Mouse (Mus musculus) Muller cell, postnatal 12 days (primary cell): ENCODE results near the gene Galnt16.

Source experiments
- DNase-seq: peaks from one replicate; pipeline ENCODE4 v3.0.0-alpha.2; 2015; ENCODE audit errors: inconsistent ontology term

Gene Galnt16

DNA sequence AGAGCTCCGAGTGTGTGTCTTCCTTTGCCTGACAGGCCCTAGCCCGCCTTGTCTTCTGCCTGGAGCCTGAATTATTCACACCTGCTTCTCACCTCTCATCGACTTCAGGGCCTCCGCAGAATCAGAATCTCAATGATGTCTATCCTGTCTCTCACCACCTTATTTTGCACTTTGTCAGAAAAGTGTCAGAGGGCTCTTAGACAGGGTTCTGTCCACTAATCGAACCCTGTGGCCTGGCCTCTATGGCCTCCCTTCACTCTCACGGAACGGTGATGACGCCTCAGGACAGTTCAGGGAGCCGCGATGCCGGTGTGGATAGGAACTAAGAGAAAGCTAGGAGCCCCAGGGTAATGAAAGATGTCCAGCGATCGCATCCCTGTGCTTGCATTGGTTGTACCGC, at the start of gene Galnt16:
TSS of gene Galnt16 (plus strand) at position 301 of the 400 bp plus-strand sequence.
- DNase-seq, result no peak

DNA sequence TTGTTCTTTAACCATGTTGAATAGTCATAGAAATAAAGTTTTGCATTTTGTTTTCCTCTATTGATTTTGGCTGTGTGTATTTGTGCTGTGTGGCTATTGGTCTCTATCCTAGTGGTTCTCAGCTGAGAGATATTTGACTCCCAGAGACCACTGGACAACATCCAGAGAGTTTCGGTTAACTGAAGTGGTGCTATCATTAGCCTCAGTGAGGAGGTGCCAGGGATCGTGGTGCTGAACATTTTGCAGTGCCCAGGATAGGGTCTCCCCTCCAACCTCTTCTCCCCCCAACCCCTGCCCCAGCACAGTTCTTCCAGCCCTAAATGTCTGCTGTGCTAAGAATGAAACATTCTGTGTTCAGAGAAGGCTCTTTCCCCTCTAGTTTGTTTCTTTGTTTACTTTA, 47.9 kb upstream of the Galnt16 start:
- DNase-seq, result no peak

DNA sequence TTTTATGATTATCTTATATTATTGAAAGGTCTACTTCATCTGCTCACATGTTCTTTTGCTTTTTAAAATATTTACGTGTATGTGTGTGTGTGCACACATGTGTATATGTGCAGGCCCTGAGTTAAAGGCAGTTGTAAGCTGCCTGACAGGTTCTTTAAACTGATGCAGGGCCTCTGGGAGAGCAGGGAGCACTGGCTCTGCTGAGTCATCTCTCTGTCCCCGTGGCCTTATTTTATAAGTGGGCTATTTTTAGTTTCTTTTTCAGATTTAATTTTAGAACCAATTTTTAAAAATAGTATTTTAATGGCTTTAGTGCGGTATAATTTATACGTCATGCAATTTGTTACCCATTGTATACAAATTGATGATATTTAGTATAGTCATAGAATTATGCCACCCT, 46.2 kb upstream of the Galnt16 start:
- no peak for DNase-seq

DNA sequence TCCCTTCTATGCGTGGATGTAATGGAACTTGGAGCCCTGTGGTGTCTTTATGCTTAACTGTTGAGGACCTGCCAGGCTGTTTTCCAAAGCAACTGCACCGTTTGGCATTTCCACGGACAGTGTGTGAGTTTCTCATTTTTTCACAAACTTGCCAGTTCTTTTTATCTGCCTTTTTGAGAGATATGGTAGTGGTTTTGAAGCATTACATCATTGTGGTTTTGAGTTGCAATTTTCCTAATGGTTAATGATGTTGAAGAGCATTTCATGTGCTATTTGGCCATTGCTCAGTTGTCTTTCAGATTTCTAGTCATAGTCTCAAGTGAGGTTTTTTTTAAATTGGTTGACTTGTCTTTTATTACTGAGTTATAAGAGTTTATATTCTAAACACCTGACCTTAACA, 44.3 kb upstream of the Galnt16 start:
- DNase-seq, result no peak

DNA sequence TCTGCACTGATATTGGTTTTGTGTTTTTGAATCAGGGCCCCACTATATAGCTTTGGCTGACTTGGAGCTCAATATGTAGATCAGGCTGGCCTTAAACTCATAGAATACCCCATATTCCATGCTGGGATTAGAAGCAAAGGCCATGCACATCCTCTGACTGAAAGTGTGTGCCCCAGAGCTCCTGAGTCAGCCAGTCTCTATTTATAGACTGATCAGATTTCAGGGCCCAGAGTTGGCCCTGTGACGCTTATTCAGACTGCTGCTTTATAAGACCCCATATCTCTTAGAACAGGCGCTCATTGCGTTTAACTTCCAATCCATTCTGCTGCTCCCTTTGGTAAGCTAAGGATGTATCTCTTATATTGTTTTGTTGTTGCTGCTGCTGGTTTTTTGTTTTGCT, 38.1 kb upstream of the Galnt16 start:
- no peak for DNase-seq

DNA sequence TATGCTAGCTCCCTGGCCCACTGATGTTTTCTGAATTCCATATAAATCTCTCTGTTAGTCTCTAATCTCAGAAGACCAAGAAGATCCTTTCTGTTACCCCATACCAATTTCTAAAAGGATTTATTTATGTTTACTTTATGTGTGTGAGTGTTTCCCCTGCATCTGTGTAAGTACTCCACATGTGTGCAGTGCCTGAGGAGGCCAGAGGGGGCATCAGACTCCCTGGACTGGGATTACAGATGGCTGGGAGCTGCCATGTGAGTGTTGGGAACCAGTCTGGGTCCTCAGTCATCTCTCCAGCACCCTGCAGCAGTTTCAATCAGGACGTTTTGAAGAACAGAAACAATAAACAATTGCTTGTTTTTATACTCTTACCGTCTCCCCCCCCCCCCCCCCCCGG, 34.7 kb upstream of the Galnt16 start:
- no peak for DNase-seq

DNA sequence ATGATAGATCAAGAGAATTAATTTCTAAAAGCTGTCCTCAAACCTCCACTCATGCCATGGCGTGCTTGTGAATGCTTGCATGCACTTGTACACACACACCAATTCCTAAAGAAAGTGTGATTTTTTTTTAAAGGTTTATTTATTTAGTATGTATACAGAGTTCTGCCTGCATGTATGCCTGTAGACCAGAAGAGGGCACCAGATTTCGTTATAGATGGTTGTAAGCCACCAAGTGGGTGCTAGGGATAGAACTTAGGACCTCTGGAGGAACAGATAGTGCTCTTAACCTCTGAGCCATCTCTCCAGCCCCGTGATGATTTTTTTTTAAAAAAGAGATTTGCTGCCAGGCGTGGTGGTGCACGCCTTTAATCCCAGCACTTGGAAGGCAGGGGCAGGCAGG, 24.8 kb upstream of the Galnt16 start:
- no peak for DNase-seq

DNA sequence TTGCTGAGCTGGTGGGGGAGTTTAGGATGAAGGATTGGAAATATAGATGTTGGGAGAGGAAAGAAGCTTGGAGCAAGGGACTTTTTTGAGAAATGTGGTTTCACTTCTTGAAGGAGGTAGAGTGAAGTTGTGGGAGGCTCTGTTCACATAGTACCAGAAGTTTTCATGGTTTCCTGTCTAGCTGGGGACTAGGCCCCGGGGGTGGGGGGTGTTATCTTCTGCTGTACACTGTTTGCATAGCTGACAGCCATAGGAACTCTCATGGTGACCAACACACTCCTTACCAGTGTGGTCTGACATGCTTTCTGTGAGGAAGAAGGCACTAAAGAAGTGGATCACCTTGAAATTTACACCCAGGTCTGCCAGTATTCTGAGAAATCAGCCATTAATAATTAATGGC, 22.4 kb upstream of the Galnt16 start:
- no peak for DNase-seq

DNA sequence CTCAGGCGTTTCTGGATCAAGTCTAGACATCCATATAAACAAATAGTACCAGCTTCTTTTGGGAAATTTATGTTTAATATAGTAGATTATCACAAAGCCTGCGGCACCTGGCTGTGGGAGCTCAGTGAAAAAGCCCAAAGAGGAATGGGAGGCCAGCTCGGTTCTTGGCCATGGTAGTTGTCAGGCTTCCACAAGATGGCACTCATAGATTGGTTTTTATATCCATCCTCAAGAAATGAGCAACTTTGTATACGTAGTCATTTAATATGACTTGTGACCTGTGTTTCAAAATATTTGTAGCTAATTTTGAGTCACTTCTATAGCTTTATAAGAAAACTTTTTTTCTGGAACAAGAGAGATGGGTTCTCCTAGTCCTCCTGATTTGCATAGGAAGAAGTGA, 19.7 kb upstream of the Galnt16 start:
- peak; percentile 16 for DNase-seq

DNA sequence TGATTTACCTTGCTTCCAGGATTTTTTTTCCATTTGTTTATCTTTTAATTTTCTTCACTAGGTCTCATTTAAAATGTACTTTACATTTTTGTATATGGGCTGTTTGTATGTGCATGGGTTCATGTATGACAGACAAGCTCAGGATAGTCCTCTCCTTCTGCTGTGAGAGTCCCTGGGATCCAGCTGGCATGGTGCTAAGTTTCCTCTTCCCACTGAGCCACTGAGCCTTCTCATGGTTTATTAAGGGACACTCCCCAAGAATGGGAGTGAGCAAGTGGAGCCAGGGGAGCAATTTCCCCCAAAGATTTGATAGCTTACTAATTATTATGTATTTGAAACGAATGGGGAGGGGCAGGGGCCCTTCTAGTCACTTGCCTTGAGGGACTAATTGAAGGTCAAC, 17.6 kb upstream of the Galnt16 start:
- no peak for DNase-seq

DNA sequence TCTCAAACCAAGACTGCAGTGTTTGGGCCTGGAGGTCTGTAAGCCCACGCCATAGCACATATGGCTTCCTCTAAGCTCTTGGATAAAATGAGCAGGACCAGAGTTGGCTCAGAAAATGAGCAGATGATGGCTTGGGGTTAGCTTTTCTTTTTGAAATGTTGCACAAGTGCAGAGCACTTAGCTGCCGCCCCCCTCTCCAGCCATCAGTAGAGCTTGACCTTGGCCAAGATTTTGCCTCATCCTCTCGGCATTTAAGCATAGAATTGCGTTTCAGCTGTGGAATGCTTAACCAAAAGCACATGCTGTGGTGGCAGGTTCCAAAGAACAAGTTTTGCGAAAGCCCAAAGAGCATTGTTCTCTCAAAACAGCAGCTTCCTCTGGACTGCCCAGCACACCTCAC, 13.4 kb upstream of the Galnt16 start:
- DNase-seq, result no peak

DNA sequence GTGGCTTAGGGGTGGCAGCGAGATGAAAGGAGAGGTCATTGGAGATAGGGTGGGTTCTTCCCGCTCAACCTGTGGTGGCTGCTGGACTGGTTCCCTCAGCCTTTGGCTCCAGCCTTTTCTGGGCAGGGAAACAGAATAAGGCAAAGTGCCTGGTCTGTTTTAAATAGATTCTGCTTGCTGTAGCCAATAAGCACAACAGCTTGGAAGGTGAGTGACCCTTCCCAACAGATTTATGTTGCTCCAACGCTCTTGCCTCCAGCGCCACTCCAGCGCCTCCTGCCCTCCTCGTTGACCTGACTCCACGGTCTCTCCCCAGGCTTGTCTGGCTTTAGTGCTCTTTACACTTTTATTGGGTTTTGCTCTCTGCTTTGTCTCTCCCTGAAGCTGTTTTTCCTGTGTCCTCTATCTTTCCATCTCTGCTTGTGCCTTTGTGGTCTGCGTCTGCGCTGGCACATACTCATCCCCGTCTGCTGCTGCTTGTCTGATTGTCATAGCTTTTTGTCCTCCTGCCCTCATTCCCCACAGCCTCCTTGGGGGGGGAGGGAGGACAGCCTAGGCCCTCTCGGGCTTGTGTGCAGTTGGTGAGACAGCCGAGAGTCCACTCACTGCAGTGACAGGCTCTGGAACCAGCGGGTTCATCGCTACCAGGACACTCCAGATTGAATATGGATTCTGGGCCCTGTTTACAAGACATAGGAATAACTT, 10.9 kb upstream of the Galnt16 start:
- DNase-seq, result peak; percentile 21

DNA sequence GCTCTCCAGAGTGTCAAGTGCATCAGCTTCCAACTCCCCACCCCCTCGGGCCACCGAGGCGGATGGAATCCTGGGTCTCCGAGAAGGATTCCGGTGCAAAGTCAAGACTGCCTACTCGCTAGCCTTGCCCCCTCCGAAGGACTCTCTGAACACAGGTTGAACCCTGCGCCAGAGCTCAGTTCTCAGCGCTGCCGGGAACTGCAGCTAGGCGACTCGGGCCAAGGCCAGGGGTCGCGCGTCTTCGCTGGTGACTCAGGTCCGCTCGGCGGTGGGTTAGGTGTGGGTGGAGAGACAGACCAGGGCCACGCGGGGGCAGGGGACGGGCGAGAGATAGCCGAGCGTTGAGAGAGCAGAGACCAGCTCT, 298 bp downstream of the Galnt16 start:
- DNase-seq, result no peak

DNA sequence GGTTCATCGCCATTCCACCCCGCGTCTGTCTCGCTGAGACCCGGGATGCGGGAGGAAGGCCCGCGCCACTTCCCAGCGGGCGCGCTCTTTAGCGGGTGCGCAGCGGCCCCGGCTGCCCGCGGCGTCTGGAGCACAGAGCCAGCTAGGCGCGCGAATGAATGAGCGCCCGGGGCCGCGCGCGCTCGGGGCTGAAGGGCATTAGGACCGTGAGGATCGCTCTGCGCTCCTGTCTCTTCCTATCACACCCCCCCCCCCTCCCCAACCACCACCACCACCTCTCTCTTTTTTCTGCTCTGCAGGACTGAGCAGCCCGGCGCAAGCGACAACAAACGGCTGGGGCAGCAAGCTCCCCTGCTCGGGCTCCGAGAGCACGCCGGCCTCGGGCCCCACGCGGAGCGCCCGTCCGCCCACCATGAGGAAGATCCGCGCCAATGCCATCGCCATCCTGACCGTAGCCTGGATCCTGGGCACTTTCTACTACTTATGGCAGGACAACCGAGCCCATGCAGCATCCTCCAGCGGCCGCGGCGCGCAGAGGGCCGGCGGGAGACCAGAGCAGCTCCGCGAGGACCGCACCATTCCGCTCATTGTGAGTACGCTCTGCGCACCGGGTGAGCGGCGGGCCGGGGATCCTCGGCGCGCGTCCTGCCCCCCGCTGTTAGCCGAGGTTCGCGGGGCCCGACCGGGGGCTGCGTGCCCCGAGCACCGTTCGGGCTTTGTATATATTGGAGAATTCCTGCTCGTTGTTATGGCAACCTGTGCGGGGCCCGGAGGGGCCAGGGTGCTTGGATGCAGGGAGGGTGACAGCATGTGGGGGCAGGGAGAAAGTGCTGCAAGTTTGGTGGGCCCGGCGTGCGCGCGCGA, 912 bp downstream of the Galnt16 start:
- peak; percentile 73 for DNase-seq

DNA sequence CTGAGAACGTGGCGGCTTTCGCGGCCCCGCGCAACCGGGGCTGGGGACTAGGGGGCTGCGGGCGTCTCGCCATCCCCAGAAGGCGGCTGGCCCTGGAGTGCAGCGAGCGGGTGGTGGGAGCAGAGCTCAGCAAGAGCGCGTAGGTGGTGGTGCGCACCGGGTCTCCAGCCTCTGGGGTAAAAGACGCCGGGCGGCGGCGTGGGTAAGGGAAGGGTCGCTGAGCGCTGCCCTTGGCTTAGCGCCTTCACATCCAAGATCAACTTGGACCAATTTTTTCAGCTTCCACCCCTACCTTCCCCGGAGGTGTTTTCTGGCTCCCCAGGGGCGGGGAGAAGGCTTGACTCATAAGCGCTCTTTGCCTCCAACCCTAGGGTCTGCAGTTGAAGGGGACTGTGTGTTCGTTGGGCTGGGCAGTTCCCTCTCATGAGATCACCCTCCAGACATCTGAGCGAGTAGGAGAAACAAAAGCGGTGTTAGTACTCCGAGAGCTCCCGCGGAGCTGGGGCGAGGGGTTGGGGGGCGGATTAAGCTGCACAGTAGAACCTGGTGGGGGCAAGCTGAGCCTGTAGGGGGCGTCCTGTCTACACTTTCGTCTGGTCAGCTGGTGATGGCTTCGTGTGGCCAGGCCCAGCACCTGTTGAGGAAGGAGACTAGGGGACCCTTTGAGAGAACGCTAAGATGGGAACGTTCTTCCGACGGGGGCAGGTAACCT, 1.7 kb downstream of the Galnt16 start:
- DNase-seq, result peak; percentile 40

DNA sequence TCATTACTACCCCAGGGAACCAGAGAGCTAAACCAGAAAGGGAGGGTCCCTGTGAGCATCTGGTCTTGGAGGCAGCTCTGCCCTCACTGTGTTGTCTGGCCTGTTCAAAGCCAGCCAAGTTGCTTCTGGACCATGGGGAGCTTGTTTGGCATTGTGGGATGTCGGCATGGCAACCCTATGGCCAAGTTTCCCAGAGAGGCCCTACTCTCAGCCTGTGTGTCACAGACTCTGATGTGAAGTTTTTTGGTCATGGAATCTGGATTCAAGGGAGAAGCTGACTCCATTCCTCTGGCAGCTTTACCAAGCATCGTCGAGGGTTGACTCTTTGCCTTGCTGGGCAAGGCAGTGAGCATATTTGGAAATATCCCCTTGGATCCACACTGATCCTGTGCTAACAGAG, 3.9 kb downstream of the Galnt16 start:
- peak; percentile 81 for DNase-seq

DNA sequence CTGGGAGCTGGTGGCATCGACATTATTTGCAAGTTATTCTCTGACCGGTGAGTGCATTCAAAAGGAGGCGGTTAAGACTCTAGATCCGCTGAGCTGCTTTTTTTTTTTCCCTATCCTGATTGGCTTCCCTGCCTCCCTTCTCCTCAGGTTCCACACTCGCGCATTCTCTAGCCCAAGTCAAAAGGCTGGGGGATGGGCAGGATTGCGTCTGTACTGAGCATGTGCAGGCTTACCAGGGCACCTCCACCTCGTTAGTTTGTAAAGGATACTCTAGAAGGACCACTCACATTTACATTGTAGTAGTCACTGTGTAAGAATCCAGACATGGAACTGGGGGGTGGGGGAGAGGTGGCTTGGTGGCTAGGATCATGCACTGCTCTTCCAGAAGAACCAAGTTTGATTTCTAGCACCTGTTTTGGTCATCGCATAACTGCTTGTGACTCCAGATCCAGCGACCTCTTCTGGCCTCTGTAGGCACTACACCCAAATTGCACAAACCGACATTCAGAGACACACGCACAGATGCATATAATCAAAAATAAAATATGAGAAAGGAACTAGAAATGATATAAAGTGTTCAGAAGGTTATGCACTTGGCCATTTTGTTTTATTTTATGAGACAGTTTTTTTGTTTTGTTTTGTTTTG, 6.3 kb downstream of the Galnt16 start:
- DNase-seq, result no peak

DNA sequence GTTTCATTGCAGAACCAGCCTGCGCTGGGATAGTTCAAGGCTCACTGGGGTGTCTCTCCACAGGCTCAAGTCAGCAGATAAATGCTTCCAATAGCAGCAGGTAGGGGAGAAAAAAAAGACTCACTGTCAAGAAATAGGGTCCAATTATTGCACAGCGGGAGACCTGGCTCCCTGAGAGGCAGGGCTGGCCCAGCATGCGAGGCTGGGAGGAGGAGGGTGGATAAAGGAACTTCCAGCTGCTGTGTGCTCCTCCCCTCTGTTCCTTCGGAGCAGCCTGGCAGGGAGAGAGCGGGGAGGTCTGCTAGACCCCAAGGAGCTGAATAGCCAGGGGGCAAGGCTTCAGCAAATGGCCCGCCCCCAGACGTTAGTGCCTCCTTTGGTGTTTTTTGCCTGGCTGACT, 7.4 kb downstream of the Galnt16 start:
- peak; percentile 21 for DNase-seq

DNA sequence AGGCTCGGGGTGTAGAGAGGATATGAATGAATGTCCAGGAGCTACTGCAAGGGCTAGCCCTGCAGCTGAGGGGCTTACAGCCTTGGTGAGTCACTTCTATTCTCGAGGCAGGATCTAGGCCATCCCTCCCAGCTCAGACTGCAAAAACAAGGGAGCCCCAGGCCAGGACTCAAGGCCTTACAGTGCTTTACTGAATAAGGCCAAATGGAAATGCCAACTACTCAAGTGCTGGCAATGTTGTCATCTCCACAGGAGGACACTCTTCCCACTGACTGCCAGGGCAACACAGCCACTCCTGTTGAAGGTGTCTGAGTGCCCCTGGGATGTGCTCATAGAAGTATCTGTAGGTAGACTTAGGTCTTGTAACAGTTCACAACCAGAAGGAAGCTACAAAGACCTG, 8.4 kb downstream of the Galnt16 start:
- no peak for DNase-seq

DNA sequence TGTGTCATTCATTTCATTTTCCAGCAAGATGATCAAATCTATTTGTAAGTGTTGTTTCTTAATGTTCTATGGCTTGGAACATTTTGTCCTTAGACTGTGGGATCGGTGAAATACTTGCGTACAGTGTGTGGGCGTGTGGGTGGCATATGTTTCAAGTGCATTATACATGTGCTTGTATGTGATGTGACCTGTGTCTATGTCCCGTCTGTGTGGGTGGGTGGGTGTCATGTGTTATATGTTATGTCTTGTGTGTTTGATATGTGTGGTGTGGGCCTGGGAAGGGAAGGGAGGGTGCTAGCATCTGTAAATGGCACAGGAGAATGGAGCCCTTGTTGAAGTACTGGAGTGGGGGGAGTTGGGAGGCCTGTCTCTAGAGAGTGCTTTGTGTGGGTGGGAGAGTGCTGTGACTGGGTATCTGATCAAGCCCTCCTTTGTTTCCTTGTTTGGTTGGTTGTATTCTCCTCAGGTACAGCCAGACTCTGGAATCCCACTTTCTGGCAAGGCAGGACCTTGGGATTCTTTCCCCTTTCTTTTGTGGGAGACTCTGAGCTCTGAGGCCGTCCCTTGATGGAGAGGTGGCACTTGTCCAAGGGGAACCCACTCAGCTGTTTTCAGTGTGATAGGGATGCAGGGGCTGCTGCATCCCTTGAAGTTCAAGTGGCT, 9.8 kb downstream of the Galnt16 start:
- DNase-seq, result no peak

DNA sequence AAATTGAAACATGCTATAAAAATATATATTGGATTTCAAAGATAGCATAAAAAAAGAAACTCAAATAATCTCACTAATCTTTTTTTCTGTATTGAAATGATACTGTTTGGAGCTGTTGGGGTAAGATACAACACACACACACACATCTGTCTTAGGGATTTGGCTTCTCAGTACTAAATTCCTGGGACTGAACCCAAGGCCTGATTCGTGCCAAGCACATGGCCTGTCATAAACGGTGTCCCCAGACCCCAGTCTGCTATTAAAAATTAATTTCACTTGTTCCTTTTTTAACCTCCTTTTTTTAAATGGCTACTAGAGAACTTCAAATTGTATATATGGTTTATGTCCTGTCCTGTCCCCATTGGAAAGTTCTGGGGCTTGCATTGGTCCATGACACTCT, 12.0 kb downstream of the Galnt16 start:
- no peak for DNase-seq

DNA sequence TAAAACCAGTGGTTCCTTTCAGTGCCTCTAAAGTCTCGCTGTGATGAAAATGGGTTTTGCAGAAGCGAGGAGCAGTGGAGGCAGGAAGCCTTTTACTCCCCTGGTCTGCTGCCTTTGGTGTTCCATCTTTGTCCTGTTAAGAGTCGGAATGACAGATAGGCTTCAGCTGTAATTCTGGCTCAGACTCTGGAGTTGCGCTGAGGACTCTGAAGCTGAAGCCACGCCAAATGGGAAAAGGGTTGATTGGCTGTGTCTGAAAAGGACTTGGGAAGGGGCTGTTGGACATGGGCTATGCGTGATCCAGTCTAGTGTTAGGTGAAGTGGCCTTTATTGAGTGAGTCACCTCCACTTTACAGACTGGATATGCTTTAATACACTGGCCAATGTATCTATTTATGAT, 12.6 kb downstream of the Galnt16 start:
- DNase-seq, result no peak
